Mouse (Mus musculus): ENCODE results near the gene Fam172a. TPM values are rescaled to one million over a fixed set of nuclear protein-coding genes. Genes with fewer than 3 reads are reported as not detected.

The Fam172a gene
- polyA plus RNA-seq, 1 experiment: 0.56 TPM

GRCm38 (mm10) chr13:77848868-77849267 lies 147.0 kb downstream of the Fam172a start:
- no peaks in the 10 kb centered on the region for H3K4me1 ChIP-seq (ENCODE audit: control insufficient read depth)
- H3K9me3 ChIP-seq (ENCODE audit: control insufficient read depth, low read length): no peaks in the 10 kb centered on the region
- H3K4me3 ChIP-seq (replicated peaks): no peak overlapping the region
- no peaks in the 10 kb centered on the region for H3K27me3 ChIP-seq (ENCODE audit: control insufficient read depth)
- no peaks in the 10 kb centered on the region for H3K36me3 ChIP-seq (ENCODE audit: control insufficient read depth)
- TF ChIP-seq GATA1 (IDR thresholded peaks at IDR 0.05; ENCODE audit: low read length) (no peak), TAL1 (IDR thresholded peaks at IDR 0.05; ENCODE audit: low read length) (no peak)

- Histone ChIP-seq H3K4me1 (ENCODE audit: control insufficient read depth) (no peaks in the 10 kb centered on the region), H3K27me3 (ENCODE audit: control insufficient read depth) (no peaks in the 10 kb centered on the region), H3K9me3 (ENCODE audit: control insufficient read depth, low read length) (no peaks in the 10 kb centered on the region), H3K36me3 (ENCODE audit: control insufficient read depth) (no peaks in the 10 kb centered on the region), H3K4me3 (replicated peaks) (no peak overlapping the region)
- TF ChIP-seq GATA1 (IDR thresholded peaks at IDR 0.05; ENCODE audit: low read length) (no peak), TAL1 (IDR thresholded peaks at IDR 0.05; ENCODE audit: low read length) (no peak)
These were observed 163.0 kb downstream of the Fam172a start for GRCm38 (mm10) chr13:77864804-77865203.

GRCm38 (mm10) chr13:77868314-77868713 lies 166.5 kb downstream of the Fam172a start:
- no peaks in the 10 kb centered on the region for H3K36me3 ChIP-seq (ENCODE audit: control insufficient read depth)
- H3K4me3 ChIP-seq (replicated peaks): no peak overlapping the region
- TF ChIP-seq GATA1 (IDR thresholded peaks at IDR 0.05; ENCODE audit: low read length) (no peak), TAL1 (IDR thresholded peaks at IDR 0.05; ENCODE audit: low read length) (no peak)
- H3K27me3 ChIP-seq (ENCODE audit: control insufficient read depth): no peaks in the 10 kb centered on the region
- no peaks in the 10 kb centered on the region for H3K4me1 ChIP-seq (ENCODE audit: control insufficient read depth)
- H3K9me3 ChIP-seq (ENCODE audit: control insufficient read depth, low read length): no peaks in the 10 kb centered on the region

GRCm38 (mm10) chr13:77878120-77878519 lies 176.3 kb downstream of the Fam172a start:
- no peaks in the 10 kb centered on the region for H3K36me3 ChIP-seq (ENCODE audit: control insufficient read depth)
- no peaks in the 10 kb centered on the region for H3K9me3 ChIP-seq (ENCODE audit: control insufficient read depth, low read length)
- H3K27me3 ChIP-seq (ENCODE audit: control insufficient read depth): no peaks in the 10 kb centered on the region
- no peak for TF ChIP-seq TAL1 (IDR thresholded peaks at IDR 0.05; ENCODE audit: low read length)
- no peak for TF ChIP-seq GATA1 (IDR thresholded peaks at IDR 0.05; ENCODE audit: low read length)
- no peaks in the 10 kb centered on the region for H3K4me1 ChIP-seq (ENCODE audit: control insufficient read depth)
- no peak overlapping the region for H3K4me3 ChIP-seq (replicated peaks)

GRCm38 (mm10) chr13:77878545-77878944 lies 176.7 kb downstream of the Fam172a start:
- Histone ChIP-seq H3K4me1 (ENCODE audit: control insufficient read depth) (no peaks in the 10 kb centered on the region), H3K4me3 (replicated peaks) (no peak overlapping the region), H3K36me3 (ENCODE audit: control insufficient read depth) (no peaks in the 10 kb centered on the region), H3K9me3 (ENCODE audit: control insufficient read depth, low read length) (no peaks in the 10 kb centered on the region), H3K27me3 (ENCODE audit: control insufficient read depth) (no peaks in the 10 kb centered on the region)
- TF ChIP-seq GATA1 (IDR thresholded peaks at IDR 0.05; ENCODE audit: low read length) (no peak), TAL1 (IDR thresholded peaks at IDR 0.05; ENCODE audit: low read length) (no peak)

GRCm38 (mm10) chr13:77897619-77898018 lies 195.8 kb downstream of the Fam172a start:
- H3K36me3 ChIP-seq (ENCODE audit: control insufficient read depth): no peaks in the 10 kb centered on the region
- no peaks in the 10 kb centered on the region for H3K9me3 ChIP-seq (ENCODE audit: control insufficient read depth, low read length)
- H3K27me3 ChIP-seq (ENCODE audit: control insufficient read depth): no peaks in the 10 kb centered on the region
- no peak overlapping the region for H3K4me3 ChIP-seq (replicated peaks)
- TF ChIP-seq TAL1 (IDR thresholded peaks at IDR 0.05; ENCODE audit: low read length) (no peak), GATA1 (IDR thresholded peaks at IDR 0.05; ENCODE audit: low read length) (no peak)
- no peaks in the 10 kb centered on the region for H3K4me1 ChIP-seq (ENCODE audit: control insufficient read depth)

GRCm38 (mm10) chr13:77898066-77898796 lies 196.4 kb downstream of the Fam172a start:
- no peaks in the 10 kb centered on the region for H3K9me3 ChIP-seq (ENCODE audit: control insufficient read depth, low read length)
- H3K36me3 ChIP-seq (ENCODE audit: control insufficient read depth): peaks cover 2% of the 10 kb centered on the region; the same call in 1 of the 2 replicates
- H3K4me1 ChIP-seq (ENCODE audit: control insufficient read depth): no peaks in the 10 kb centered on the region
- TF ChIP-seq TAL1 (IDR thresholded peaks at IDR 0.05; ENCODE audit: low read length) (no peak), GATA1 (IDR thresholded peaks at IDR 0.05; ENCODE audit: low read length) (no peak)
- no peak overlapping the region for H3K4me3 ChIP-seq (replicated peaks)
- H3K27me3 ChIP-seq (ENCODE audit: control insufficient read depth): no peaks in the 10 kb centered on the region

- TF ChIP-seq TAL1 (IDR thresholded peaks at IDR 0.05; ENCODE audit: low read length): no peak
- TF ChIP-seq GATA1 (IDR thresholded peaks at IDR 0.05; ENCODE audit: low read length): no peak
These were observed 197.9 kb downstream of the Fam172a start for GRCm38 (mm10) chr13:77899725-77900124.

GRCm38 (mm10) chr13:77900843-77901242 lies 199.0 kb downstream of the Fam172a start:
- Histone ChIP-seq H3K4me1 (ENCODE audit: control insufficient read depth) (no peaks in the 10 kb centered on the region), H3K27me3 (ENCODE audit: control insufficient read depth) (no peaks in the 10 kb centered on the region), H3K4me3 (replicated peaks) (no peak overlapping the region), H3K9me3 (ENCODE audit: control insufficient read depth, low read length) (no peaks in the 10 kb centered on the region), H3K36me3 (ENCODE audit: control insufficient read depth) (peaks cover 2% of the 10 kb centered on the region; the same call in 1 of the 2 replicates)
- TF ChIP-seq TAL1 (IDR thresholded peaks at IDR 0.05; ENCODE audit: low read length) (no peak), GATA1 (IDR thresholded peaks at IDR 0.05; ENCODE audit: low read length) (no peak)

More at GRCm38 (mm10) chr13:77899725-77900124, 197.9 kb downstream of the Fam172a start:
- Histone ChIP-seq H3K4me3 (replicated peaks) (no peak overlapping the region), H3K9me3 (ENCODE audit: control insufficient read depth, low read length) (no peaks in the 10 kb centered on the region), H3K36me3 (ENCODE audit: control insufficient read depth) (peaks cover 2% of the 10 kb centered on the region; the same call in 1 of the 2 replicates), H3K4me1 (ENCODE audit: control insufficient read depth) (no peaks in the 10 kb centered on the region), H3K27me3 (ENCODE audit: control insufficient read depth) (no peaks in the 10 kb centered on the region)

Data from erythroblast, embryonic 14.5 days (primary cell).